Mouse (Mus musculus): ENCODE measurements around the gene Myo16. TPM values are rescaled to one million over a fixed set of nuclear protein-coding genes. Genes with fewer than 3 reads are reported as not detected.

The Myo16 gene
- total RNA-seq (2012; rRNA removed) (not detected in 2 replicates), polyA plus RNA-seq (2012; ENCODE audit: insufficient read depth in 1 of 2, insufficient read length in 2 of 2, low read depth in 1 of 2, low replicate concordance in 2 of 2, missing spikeins in 1 of 2) (not detected)

DNA sequence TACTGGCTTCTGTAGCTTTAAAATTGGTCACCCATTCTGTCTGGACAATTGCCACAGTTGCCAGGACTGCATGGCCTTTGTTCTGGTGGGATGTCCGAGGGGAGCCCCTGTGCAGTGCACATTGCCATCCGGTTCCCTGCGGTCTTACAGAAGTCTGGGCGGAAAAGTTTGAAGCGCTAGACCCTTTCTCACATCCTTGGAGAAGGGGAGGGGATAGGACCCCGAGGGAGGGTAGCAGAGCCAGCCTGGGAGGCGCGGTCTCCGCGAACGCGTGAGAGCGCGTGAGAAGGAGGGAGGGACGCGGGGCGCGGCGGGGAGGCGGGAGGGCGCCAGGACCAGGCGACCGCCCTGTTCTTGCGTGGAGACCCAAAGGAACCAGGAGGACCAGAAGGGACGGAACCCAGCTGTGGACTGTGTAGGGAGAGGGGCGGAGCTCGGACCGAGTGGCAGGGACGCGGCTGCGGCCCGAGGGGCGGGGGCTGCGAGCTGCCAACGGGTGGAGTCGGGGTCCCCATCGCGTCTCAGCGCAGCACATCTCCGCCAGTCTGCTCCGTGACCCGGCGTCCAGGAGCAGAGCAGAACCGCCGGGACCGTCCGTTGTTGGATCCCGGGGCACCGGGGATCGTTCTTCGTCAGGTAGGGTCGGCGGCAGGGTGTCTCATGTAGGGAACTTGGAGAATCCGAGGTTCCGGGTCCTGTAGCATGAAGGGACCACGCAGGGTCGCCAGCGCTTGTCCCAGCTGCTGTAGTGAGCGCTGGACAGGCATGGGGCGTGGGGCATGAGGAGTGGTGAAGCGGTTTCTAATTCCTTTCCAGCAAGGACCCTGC, at the start of gene Myo16:
Myo16 (plus strand) TSS at position 301 of the 828 bp plus-strand sequence.
- H3K4me3 ChIP-seq (ENCODE audit: control insufficient read depth in 1 of 2, insufficient read depth in 1 of 2, low read depth in 2 of 2, low read length in 2 of 2): no peak within 1 kb of the TSS
- TF ChIP-seq HCFC1 (IDR thresholded peaks at IDR 0.05; ENCODE audit: low read depth, low read length) (no peak), MEF2A (IDR thresholded peaks at IDR 0.05; ENCODE audit: extremely low read depth, insufficient replicate concordance, low read depth, low read length, poor library complexity, severe bottlenecking) (no peak), SMC3 (IDR thresholded peaks at IDR 0.05; ENCODE audit: low read depth, low read length) (no peak), UBTF (IDR thresholded peaks at IDR 0.05; ENCODE audit: borderline replicate concordance, insufficient read depth, low read depth, low read length) (no peak), MAX (IDR thresholded peaks at IDR 0.05; ENCODE audit: low read length) (no peak), USF1 (IDR thresholded peaks at IDR 0.05; ENCODE audit: low read depth, low read length) (no peak), BHLHE40 (IDR thresholded peaks at IDR 0.05; ENCODE audit: borderline replicate concordance, low read depth, low read length) (no peak), JUND (IDR thresholded peaks at IDR 0.05; ENCODE audit: low read depth, low read length) (no peak), GATA1 (IDR thresholded peaks at IDR 0.05; ENCODE audit: low read depth, low read length) (no peak), MYB (IDR thresholded peaks at IDR 0.05; ENCODE audit: low read depth, low read length) (no peak), E2F4 (IDR thresholded peaks at IDR 0.05; ENCODE audit: borderline replicate concordance, low read depth, low read length) (no peak), TCF12 (IDR thresholded peaks at IDR 0.05; ENCODE audit: low read depth, low read length) (no peak), MYC (IDR thresholded peaks at IDR 0.05; ENCODE audit: low read depth, low read length) (no peak), TBP (IDR thresholded peaks at IDR 0.05; ENCODE audit: low read depth, low read length) (no peak)
- no peak within 1 kb of the TSS for H3K9ac ChIP-seq (ENCODE audit: control insufficient read depth, low read depth, low read length, poor library complexity, severe bottlenecking)
- H3K36me3 ChIP-seq (ENCODE audit: control insufficient read depth in 1 of 2, insufficient read depth in 2 of 2, low read length in 2 of 2): no peaks in the 10 kb centered on the region
- H3K9me3 ChIP-seq (replicated peaks; ENCODE audit: insufficient read depth, low read length): no peaks in the 10 kb centered on the region
- H3K27me3 ChIP-seq (ENCODE audit: control insufficient read depth in 1 of 2, insufficient read depth in 2 of 2, low read length in 2 of 2): no peaks in the 10 kb centered on the region
- no peaks in the 10 kb centered on the region for H3K79me2 ChIP-seq (ENCODE audit: control insufficient read depth, insufficient read depth, low read length, poor library complexity)
- H3K4me1 ChIP-seq (ENCODE audit: control insufficient read depth in 1 of 2, insufficient read depth in 2 of 2, low read length in 2 of 2): no peaks in the 10 kb centered on the region
- no peak within 1 kb of the TSS for H3K27ac ChIP-seq (ENCODE audit: control insufficient read depth, low read depth, low read length)
- DNase-seq (ENCODE audit: low read depth, low spot score): no peak

DNA sequence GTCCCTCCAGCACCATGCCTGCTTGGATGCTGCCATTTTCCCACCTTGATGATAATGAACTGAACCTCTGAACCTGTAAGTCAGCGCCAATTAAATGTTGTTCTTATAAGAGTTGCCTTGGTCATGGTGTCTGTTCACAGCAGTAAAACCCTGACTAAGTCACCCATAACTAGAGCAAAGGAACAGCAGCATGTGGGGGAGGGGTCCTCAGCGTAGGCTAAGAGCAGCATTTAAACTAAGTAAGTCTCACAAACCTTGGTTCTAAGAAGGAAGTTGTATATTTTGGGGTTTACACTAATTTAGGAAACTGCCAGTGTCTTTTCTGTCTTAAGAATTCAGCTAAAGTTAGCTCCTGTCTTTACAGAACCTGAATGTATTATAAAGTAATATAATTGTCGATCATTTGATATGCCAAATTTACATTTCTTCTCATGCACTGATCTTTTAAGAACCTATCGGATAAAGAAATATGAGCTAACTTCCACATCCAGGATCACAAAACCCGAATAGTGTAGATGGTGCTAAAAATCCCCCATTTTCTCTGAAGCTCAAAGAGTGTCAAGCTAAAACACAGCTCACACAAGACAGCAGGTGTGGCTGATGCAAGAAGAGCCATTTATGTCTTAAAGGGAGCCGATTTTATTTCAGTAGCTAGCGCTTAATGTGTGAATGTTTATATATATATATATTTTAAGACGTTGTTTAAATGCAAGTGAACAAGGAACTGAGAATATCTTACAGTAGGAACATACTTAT, 45.0 kb upstream of the Myo16 start:
- no peak for DNase-seq (ENCODE audit: low read depth, low spot score)
- H3K4me3 ChIP-seq (ENCODE audit: control insufficient read depth in 1 of 2, insufficient read depth in 1 of 2, low read depth in 2 of 2, low read length in 2 of 2): no peak overlapping the region
- no peaks in the 10 kb centered on the region for H3K36me3 ChIP-seq (ENCODE audit: control insufficient read depth in 1 of 2, insufficient read depth in 2 of 2, low read length in 2 of 2)
- no peak overlapping the region for H3K27ac ChIP-seq (ENCODE audit: control insufficient read depth, low read depth, low read length)
- H3K4me1 ChIP-seq (ENCODE audit: control insufficient read depth in 1 of 2, insufficient read depth in 2 of 2, low read length in 2 of 2): no peaks in the 10 kb centered on the region
- no peaks in the 10 kb centered on the region for H3K27me3 ChIP-seq (ENCODE audit: control insufficient read depth in 1 of 2, insufficient read depth in 2 of 2, low read length in 2 of 2)
- H3K9ac ChIP-seq (ENCODE audit: control insufficient read depth, low read depth, low read length, poor library complexity, severe bottlenecking): no peak overlapping the region
- H3K9me3 ChIP-seq (replicated peaks; ENCODE audit: insufficient read depth, low read length): no peaks in the 10 kb centered on the region
- H3K79me2 ChIP-seq (ENCODE audit: control insufficient read depth, insufficient read depth, low read length, poor library complexity): no peaks in the 10 kb centered on the region
- TF ChIP-seq KAT2A (conservative IDR thresholded peaks at IDR 0.05; ENCODE audit: low read depth, low read length) (no peak), MXI1 (IDR thresholded peaks at IDR 0.05; ENCODE audit: low read depth, low read length) (no peak), JUND (IDR thresholded peaks at IDR 0.05; ENCODE audit: low read depth, low read length) (no peak), ZNF384 (IDR thresholded peaks at IDR 0.05; ENCODE audit: low read depth, low read length) (no peak), RCOR1 (IDR thresholded peaks at IDR 0.05; ENCODE audit: low read depth, low read length) (no peak), SIN3A (IDR thresholded peaks at IDR 0.05; ENCODE audit: low read length) (no peak), TCF12 (IDR thresholded peaks at IDR 0.05; ENCODE audit: low read depth, low read length) (no peak), CHD2 (IDR thresholded peaks at IDR 0.05; ENCODE audit: low read length) (no peak), EP300 (IDR thresholded peaks at IDR 0.05; ENCODE audit: low read depth in 1 of 2, low read length in 2 of 2) (no peak), CHD1 (IDR thresholded peaks at IDR 0.05; ENCODE audit: low read depth, low read length) (no peak), BHLHE40 (IDR thresholded peaks at IDR 0.05; ENCODE audit: borderline replicate concordance, low read depth, low read length) (no peak), ZKSCAN1 (IDR thresholded peaks at IDR 0.05; ENCODE audit: low read depth, low read length) (no peak), MEF2A (IDR thresholded peaks at IDR 0.05; ENCODE audit: extremely low read depth, insufficient replicate concordance, low read depth, low read length, poor library complexity, severe bottlenecking) (no peak), ZC3H11A (IDR thresholded peaks at IDR 0.05; ENCODE audit: low read depth, low read length) (no peak), TAL1 (IDR thresholded peaks at IDR 0.05; ENCODE audit: low read length) (no peak)
